Mouse (Mus musculus): ENCODE results near the gene Cd79a. TPM values are rescaled to one million over a fixed set of nuclear protein-coding genes. Genes with fewer than 3 reads are reported as not detected.

Gene Cd79a
- polyA plus RNA-seq, 1 experiment from 2014 or later, result 2.3 TPM

- Histone ChIP-seq H3K36me3 (ENCODE audit: control insufficient read depth, insufficient read depth, low read length) (no peaks in the 10 kb centered on the region), H3K4me1 (ENCODE audit: control insufficient read depth, insufficient read depth, low read length) (peaks cover 36% of the 10 kb centered on the region), H3K4me2 (ENCODE audit: low read depth, low read length) (peak overlapping the region; percentile 91), H3K27ac (ENCODE audit: low read length) (peak overlapping the region; percentile 93), H3K9ac (ENCODE audit: low read length) (peak overlapping the region; percentile 90), H3K27me3 (ENCODE audit: control insufficient read depth, insufficient read depth, low read length) (no peaks in the 10 kb centered on the region), H3K4me3 (replicated peaks; ENCODE audit: low read length) (peak overlapping the region; percentile 76), H3K9me3 (replicated peaks; ENCODE audit: control insufficient read depth, low read length) (no peaks in the 10 kb centered on the region)
- 17% methylated on average over 10 of the region's 10 CpGs for WGBS
- no peak for ATAC-seq (ENCODE audit: insufficient read depth, low FRiP score)
These were observed 6.3 kb downstream of the Cd79a start for GRCm38 (mm10) chr7:24903444-24903825.

GRCm38 (mm10) chr7:24904070-24904483 lies 6.9 kb downstream of the Cd79a start:
- Histone ChIP-seq H3K4me3 (replicated peaks; ENCODE audit: low read length) (peak overlapping the region; percentile 76), H3K9me3 (replicated peaks; ENCODE audit: control insufficient read depth, low read length) (no peaks in the 10 kb centered on the region), H3K27me3 (ENCODE audit: control insufficient read depth, insufficient read depth, low read length) (no peaks in the 10 kb centered on the region), H3K4me1 (ENCODE audit: control insufficient read depth, insufficient read depth, low read length) (peaks cover 36% of the 10 kb centered on the region), H3K4me2 (ENCODE audit: low read depth, low read length) (peak overlapping the region; percentile 91), H3K27ac (ENCODE audit: low read length) (peak overlapping the region; percentile 93), H3K9ac (ENCODE audit: low read length) (peak overlapping the region; percentile 87), H3K36me3 (ENCODE audit: control insufficient read depth, insufficient read depth, low read length) (no peaks in the 10 kb centered on the region)
- WGBS, result 0% methylated on average over 30 of the region's 30 CpGs
- ATAC-seq (ENCODE audit: insufficient read depth, low FRiP score), result peak; percentile 98

GRCm38 (mm10) chr7:24904936-24905335 lies 7.8 kb downstream of the Cd79a start:
- Histone ChIP-seq H3K27me3 (ENCODE audit: control insufficient read depth, insufficient read depth, low read length) (no peaks in the 10 kb centered on the region), H3K27ac (ENCODE audit: low read length) (peak overlapping the region; percentile 84), H3K36me3 (ENCODE audit: control insufficient read depth, insufficient read depth, low read length) (no peaks in the 10 kb centered on the region), H3K9ac (ENCODE audit: low read length) (peak overlapping the region; percentile 87), H3K4me3 (replicated peaks; ENCODE audit: low read length) (peak overlapping the region; percentile 76), H3K9me3 (replicated peaks; ENCODE audit: control insufficient read depth, low read length) (no peaks in the 10 kb centered on the region), H3K4me1 (ENCODE audit: control insufficient read depth, insufficient read depth, low read length) (peaks cover 36% of the 10 kb centered on the region), H3K4me2 (ENCODE audit: low read depth, low read length) (peak overlapping the region; percentile 91)
- WGBS, result 14% methylated on average over 3 of the region's 3 CpGs
- no peak for ATAC-seq (ENCODE audit: insufficient read depth, low FRiP score)

GRCm38 (mm10) chr7:24906551-24906950 lies 9.4 kb downstream of the Cd79a start:
- H3K4me1 ChIP-seq (ENCODE audit: control insufficient read depth, insufficient read depth, low read length), result peaks cover 36% of the 10 kb centered on the region
- no peak for ATAC-seq (ENCODE audit: insufficient read depth, low FRiP score)
- H3K27me3 ChIP-seq (ENCODE audit: control insufficient read depth, insufficient read depth, low read length), result no peaks in the 10 kb centered on the region
- no peaks in the 10 kb centered on the region for H3K9me3 ChIP-seq (replicated peaks; ENCODE audit: control insufficient read depth, low read length)
- no peaks in the 10 kb centered on the region for H3K36me3 ChIP-seq (ENCODE audit: control insufficient read depth, insufficient read depth, low read length)
- no peak overlapping the region for H3K4me3 ChIP-seq (replicated peaks; ENCODE audit: low read length)
- H3K4me2 ChIP-seq (ENCODE audit: low read depth, low read length), result peak overlapping the region; percentile 13; the same call in 1 of the 2 replicates
- H3K27ac ChIP-seq (ENCODE audit: low read length), result no peak overlapping the region
- H3K9ac ChIP-seq (ENCODE audit: low read length), result 0 out of 2 replicates have a peak overlapping the region, but pooled peaks have one; percentile 17
- 25% methylated on average over 6 of the region's 6 CpGs for WGBS

GRCm38 (mm10) chr7:24907211-24907748 lies 10.1 kb downstream of the Cd79a start:
- Histone ChIP-seq H3K4me3 (replicated peaks; ENCODE audit: low read length) (no peak overlapping the region), H3K27ac (ENCODE audit: low read length) (no peak overlapping the region), H3K36me3 (ENCODE audit: control insufficient read depth, insufficient read depth, low read length) (no peaks in the 10 kb centered on the region), H3K27me3 (ENCODE audit: control insufficient read depth, insufficient read depth, low read length) (no peaks in the 10 kb centered on the region), H3K9ac (ENCODE audit: low read length) (no peak overlapping the region), H3K9me3 (replicated peaks; ENCODE audit: control insufficient read depth, low read length) (no peaks in the 10 kb centered on the region), H3K4me2 (ENCODE audit: low read depth, low read length) (peak overlapping the region; percentile 13; the same call in 1 of the 2 replicates), H3K4me1 (ENCODE audit: control insufficient read depth, insufficient read depth, low read length) (peaks cover 32% of the 10 kb centered on the region)
- ATAC-seq (ENCODE audit: insufficient read depth, low FRiP score), result no peak
- WGBS, result 28% methylated on average over 13 of the region's 13 CpGs

- no peak for ATAC-seq (ENCODE audit: insufficient read depth, low FRiP score)
- no peaks in the 10 kb centered on the region for H3K27me3 ChIP-seq (ENCODE audit: control insufficient read depth, insufficient read depth, low read length)
- H3K36me3 ChIP-seq (ENCODE audit: control insufficient read depth, insufficient read depth, low read length), result peaks cover 12% of the 10 kb centered on the region
- H3K9ac ChIP-seq (ENCODE audit: low read length), result no peak overlapping the region
- H3K27ac ChIP-seq (ENCODE audit: low read length), result no peak overlapping the region
- H3K9me3 ChIP-seq (replicated peaks; ENCODE audit: control insufficient read depth, low read length), result no peaks in the 10 kb centered on the region
- no peaks in the 10 kb centered on the region for H3K4me1 ChIP-seq (ENCODE audit: control insufficient read depth, insufficient read depth, low read length)
- WGBS, result 87% methylated on average over 14 of the region's 14 CpGs
- no peak overlapping the region for H3K4me3 ChIP-seq (replicated peaks; ENCODE audit: low read length)
- H3K4me2 ChIP-seq (ENCODE audit: low read depth, low read length), result no peak overlapping the region
These were observed 15.3 kb downstream of the Cd79a start for GRCm38 (mm10) chr7:24912480-24912879.

GRCm38 (mm10) chr7:24918763-24919323 lies 21.7 kb downstream of the Cd79a start:
- ATAC-seq (ENCODE audit: insufficient read depth, low FRiP score), result 0 out of 2 replicates have a peak, but pooled peaks have one; percentile 7
- Histone ChIP-seq H3K4me2 (ENCODE audit: low read depth, low read length) (no peak overlapping the region), H3K27me3 (ENCODE audit: control insufficient read depth, insufficient read depth, low read length) (no peaks in the 10 kb centered on the region), H3K9me3 (replicated peaks; ENCODE audit: control insufficient read depth, low read length) (no peaks in the 10 kb centered on the region), H3K27ac (ENCODE audit: low read length) (no peak overlapping the region), H3K4me1 (ENCODE audit: control insufficient read depth, insufficient read depth, low read length) (no peaks in the 10 kb centered on the region), H3K9ac (ENCODE audit: low read length) (no peak overlapping the region), H3K36me3 (ENCODE audit: control insufficient read depth, insufficient read depth, low read length) (peaks cover 48% of the 10 kb centered on the region), H3K4me3 (replicated peaks; ENCODE audit: low read length) (no peak overlapping the region)
- WGBS, result 90% methylated on average over 20 of the region's 20 CpGs

GRCm38 (mm10) chr7:24919728-24920127 lies 22.5 kb downstream of the Cd79a start:
- 87% methylated on average over 9 of the region's 9 CpGs for WGBS
- Histone ChIP-seq H3K9ac (ENCODE audit: low read length) (no peak overlapping the region), H3K27ac (ENCODE audit: low read length) (no peak overlapping the region), H3K36me3 (ENCODE audit: control insufficient read depth, insufficient read depth, low read length) (peaks cover 55% of the 10 kb centered on the region), H3K4me3 (replicated peaks; ENCODE audit: low read length) (no peak overlapping the region), H3K27me3 (ENCODE audit: control insufficient read depth, insufficient read depth, low read length) (no peaks in the 10 kb centered on the region), H3K4me2 (ENCODE audit: low read depth, low read length) (no peak overlapping the region), H3K4me1 (ENCODE audit: control insufficient read depth, insufficient read depth, low read length) (no peaks in the 10 kb centered on the region), H3K9me3 (replicated peaks; ENCODE audit: control insufficient read depth, low read length) (no peaks in the 10 kb centered on the region)
- ATAC-seq (ENCODE audit: insufficient read depth, low FRiP score), result no peak

GRCm38 (mm10) chr7:24930475-24930874 lies 33.3 kb downstream of the Cd79a start:
- H3K27ac ChIP-seq (ENCODE audit: low read length), result no peak overlapping the region
- H3K4me2 ChIP-seq (ENCODE audit: low read depth, low read length), result no peak overlapping the region
- no peak overlapping the region for H3K9ac ChIP-seq (ENCODE audit: low read length)
- peaks cover 65% of the 10 kb centered on the region for H3K27me3 ChIP-seq (ENCODE audit: control insufficient read depth, insufficient read depth, low read length)
- H3K36me3 ChIP-seq (ENCODE audit: control insufficient read depth, insufficient read depth, low read length), result peaks cover 3% of the 10 kb centered on the region; the same call in 1 of the 2 replicates
- no peak for ATAC-seq (ENCODE audit: insufficient read depth, low FRiP score)
- no peaks in the 10 kb centered on the region for H3K4me1 ChIP-seq (ENCODE audit: control insufficient read depth, insufficient read depth, low read length)
- 44% methylated on average over 6 of the region's 6 CpGs for WGBS
- no peaks in the 10 kb centered on the region for H3K9me3 ChIP-seq (replicated peaks; ENCODE audit: control insufficient read depth, low read length)
- no peak overlapping the region for H3K4me3 ChIP-seq (replicated peaks; ENCODE audit: low read length)

Data from stomach, embryonic 16.5 days (tissue).